Mouse (Mus musculus): ENCODE data around the gene Hcst. TPM values are rescaled to one million over a fixed set of nuclear protein-coding genes. Genes with fewer than 3 reads are reported as not detected.

Hcst gene
- polyA plus RNA-seq, 1 experiment from 2014 or later = 1.2 TPM

DNA sequence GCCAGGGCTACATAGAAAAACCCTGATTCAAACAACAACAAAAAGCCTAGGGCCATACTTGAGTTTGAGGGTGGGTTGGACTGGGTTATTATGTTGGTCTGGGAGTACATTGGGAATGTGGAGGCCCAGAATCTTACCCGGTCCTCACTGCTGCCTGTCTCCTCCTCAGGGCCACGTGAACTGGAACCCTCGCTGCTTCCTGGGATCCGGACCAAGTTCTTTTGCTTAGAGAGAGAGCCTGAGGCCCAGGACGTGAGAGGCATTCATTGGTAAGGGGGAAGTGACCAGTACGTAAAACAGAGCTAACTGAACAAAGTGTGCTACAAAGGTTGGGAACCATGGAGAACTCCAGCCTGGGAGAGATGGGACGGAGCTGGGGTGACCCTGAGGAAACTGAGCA is 30.6 kb upstream of the Hcst start:
- Histone ChIP-seq H3K27ac (no peak overlapping the region), H3K36me3 (no peaks in the 10 kb centered on the region), H3K27me3 (replicated peaks) (peaks cover 27% of the 10 kb centered on the region), H3K9me3 (no peaks in the 10 kb centered on the region), H3K4me2 (replicated peaks) (no peak overlapping the region), H3K4me1 (peaks cover 16% of the 10 kb centered on the region; the same call in 1 of the 2 replicates), H3K4me3 (no peak overlapping the region), H3K9ac (no peak overlapping the region)
- ATAC-seq (ENCODE audit: low FRiP score, low read depth) = no peak
- WGBS = 83% methylated on average over 7 of the region's 7 CpGs

DNA sequence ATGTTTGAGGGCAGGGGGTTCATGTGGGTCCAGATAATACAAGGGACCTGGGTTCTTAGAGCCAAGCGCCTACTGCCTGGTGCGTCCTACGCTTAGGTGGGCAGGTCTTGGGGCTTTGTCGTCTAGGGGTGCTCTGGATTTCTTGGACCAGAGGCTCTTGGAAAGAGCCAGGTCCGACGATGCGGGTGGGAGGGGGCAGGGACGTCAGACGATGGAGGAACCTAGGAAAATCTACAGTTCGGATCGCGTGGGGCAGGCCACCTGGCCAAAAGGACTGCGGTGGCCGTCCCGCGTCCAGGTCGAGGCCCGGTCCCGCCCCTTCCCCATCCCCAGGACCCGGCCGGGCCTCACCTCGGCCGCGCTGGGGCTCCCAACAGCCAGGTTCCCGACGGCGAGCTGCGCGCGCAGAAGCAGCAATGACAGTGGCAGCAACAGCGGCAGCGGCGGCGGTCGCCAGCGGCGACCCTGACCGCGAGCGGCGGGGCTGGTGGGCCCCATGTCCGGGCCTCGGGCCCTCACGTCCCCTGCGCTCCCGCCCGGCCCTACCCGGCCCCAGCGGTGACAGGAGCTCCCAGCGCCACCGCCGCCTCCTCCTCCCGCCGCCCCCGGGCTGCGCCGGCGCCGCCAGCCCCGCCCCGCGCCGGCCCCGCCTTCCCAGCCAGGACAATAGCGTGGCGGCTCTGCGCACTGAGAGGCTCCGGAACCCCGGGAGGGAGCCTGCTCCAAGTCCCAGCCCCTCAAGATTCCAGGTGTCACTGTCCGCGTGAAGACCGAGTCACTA is 25.5 kb upstream of the Hcst start, which contains the start of gene Aplp1:
TSS of gene Aplp1 (minus strand) at position 565 of the 781 bp plus-strand sequence.
- Histone ChIP-seq H3K9me3 (no peaks in the 10 kb centered on the region), H3K27ac (peak within 1 kb of the TSS; percentile 87), H3K4me2 (replicated peaks) (peak within 1 kb of the TSS; percentile 84), H3K4me3 (peak within 1 kb of the TSS; percentile 85), H3K4me1 (peaks cover 24% of the 10 kb centered on the region), H3K27me3 (replicated peaks) (0 out of 2 replicates have a peak, but pooled peaks cover 4% of the 10 kb centered on the region), H3K9ac (peak within 1 kb of the TSS; percentile 96), H3K36me3 (peaks cover 22% of the 10 kb centered on the region)
- peak; percentile 84 for ATAC-seq (ENCODE audit: low FRiP score, low read depth)
- under 1% methylated on average over 72 of the region's 72 CpGs for whole genome bisulfite sequencing

DNA sequence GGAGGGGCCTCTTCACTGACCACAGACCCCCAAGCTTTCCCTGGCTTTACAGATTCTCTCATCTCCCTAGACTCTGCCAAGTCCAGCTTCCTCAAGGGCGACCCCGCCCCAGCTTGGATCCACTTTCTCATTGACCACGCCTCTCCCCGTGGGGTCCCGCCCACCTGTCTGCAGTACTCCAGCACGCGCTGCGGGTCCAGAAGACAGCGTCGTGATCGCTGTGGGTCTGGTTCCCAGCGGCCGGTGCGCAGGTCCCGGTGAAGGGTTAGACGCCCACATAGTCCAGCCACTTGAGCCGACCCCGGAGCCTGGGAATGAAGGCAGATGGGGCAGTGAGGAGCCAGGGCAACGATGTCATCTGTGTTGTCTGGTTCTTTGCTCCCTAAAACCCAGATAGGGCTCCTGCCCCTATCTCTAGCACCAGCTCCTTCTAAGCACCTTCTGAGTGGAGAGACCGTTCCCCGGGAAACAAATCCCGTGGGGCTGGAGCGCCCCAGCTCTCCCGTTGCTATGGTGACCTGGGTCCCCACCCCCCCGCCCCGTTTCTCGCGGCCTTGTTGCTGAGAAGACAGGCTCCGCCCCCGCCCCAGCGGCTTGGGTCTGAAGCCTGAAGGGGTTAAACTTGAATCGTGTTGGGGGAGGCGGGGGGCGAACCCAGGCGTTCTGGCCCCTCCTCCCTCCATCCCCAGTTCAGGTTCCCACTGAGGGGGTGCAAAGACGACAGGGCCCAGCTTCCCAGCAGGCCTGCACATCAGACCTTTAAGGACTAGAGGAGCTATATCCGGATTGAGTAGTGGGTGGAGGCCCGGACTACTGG is 24.7 kb upstream of the Hcst start:
- peak overlapping the region; percentile 87 for H3K27ac ChIP-seq
- H3K4me2 ChIP-seq (replicated peaks) = peak overlapping the region; percentile 84
- H3K9me3 ChIP-seq = no peaks in the 10 kb centered on the region
- under 1% methylated on average over 38 of the region's 38 CpGs for WGBS
- H3K36me3 ChIP-seq = peaks cover 30% of the 10 kb centered on the region
- H3K27me3 ChIP-seq (replicated peaks) = 0 out of 2 replicates have a peak, but pooled peaks cover 4% of the 10 kb centered on the region
- H3K9ac ChIP-seq = peak overlapping the region; percentile 96
- H3K4me3 ChIP-seq = peak overlapping the region; percentile 85
- H3K4me1 ChIP-seq = peaks cover 24% of the 10 kb centered on the region
- ATAC-seq (ENCODE audit: low FRiP score, low read depth) = peak; percentile 58

- H3K36me3 ChIP-seq = peaks cover 36% of the 10 kb centered on the region
- H3K27ac ChIP-seq = no peak overlapping the region
- no peaks in the 10 kb centered on the region for H3K9me3 ChIP-seq
- H3K4me2 ChIP-seq (replicated peaks) = peak overlapping the region; percentile 84
- peak overlapping the region; percentile 85 for H3K4me3 ChIP-seq
- no peak overlapping the region for H3K9ac ChIP-seq
- WGBS = 16% methylated on average over 9 of the region's 9 CpGs
- H3K4me1 ChIP-seq = peaks cover 24% of the 10 kb centered on the region
- H3K27me3 ChIP-seq (replicated peaks) = 0 out of 2 replicates have a peak, but pooled peaks cover 4% of the 10 kb centered on the region
- no peak for ATAC-seq (ENCODE audit: low FRiP score, low read depth)
These were observed 24.0 kb upstream of the Hcst start for GRCm38 (mm10) chr7:30443696-30444095.

- 0 out of 2 replicates have a peak, but pooled peaks cover 15% of the 10 kb centered on the region for H3K27me3 ChIP-seq (replicated peaks)
- no peak for ATAC-seq (ENCODE audit: low FRiP score, low read depth)
- no peak overlapping the region for H3K9ac ChIP-seq
- H3K4me1 ChIP-seq = peaks cover 20% of the 10 kb centered on the region
- no peaks in the 10 kb centered on the region for H3K9me3 ChIP-seq
- peaks cover 63% of the 10 kb centered on the region for H3K36me3 ChIP-seq
- no peak overlapping the region for H3K27ac ChIP-seq
- WGBS = 24% methylated on average over 4 of the region's 5 CpGs
- no peak overlapping the region for H3K4me2 ChIP-seq (replicated peaks)
- H3K4me3 ChIP-seq = no peak overlapping the region
These were observed 21.0 kb upstream of the Hcst start for GRCm38 (mm10) chr7:30440697-30441096.

DNA sequence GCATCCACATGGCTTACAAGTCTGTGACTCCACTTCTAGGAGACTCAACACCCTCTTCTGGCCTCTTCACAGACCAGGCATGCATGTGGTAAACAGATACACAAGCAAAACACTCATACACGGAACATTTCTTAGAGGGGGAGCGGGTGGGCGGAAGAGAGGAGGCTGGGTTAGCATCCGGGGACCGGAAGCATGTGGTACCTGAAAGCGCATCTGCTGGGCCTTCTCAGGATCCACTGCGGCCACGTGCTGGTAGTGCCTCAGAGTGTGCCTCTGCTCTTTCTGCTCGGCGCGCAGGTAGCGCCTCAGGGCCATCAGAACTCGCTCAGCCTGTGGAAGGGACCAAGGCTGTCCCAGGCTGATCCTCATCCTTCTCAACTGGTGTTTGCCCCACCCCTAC is 20.1 kb upstream of the Hcst start:
- ATAC-seq (ENCODE audit: low FRiP score, low read depth) = no peak
- Histone ChIP-seq H3K4me1 (peaks cover 18% of the 10 kb centered on the region), H3K27me3 (replicated peaks) (0 out of 2 replicates have a peak, but pooled peaks cover 11% of the 10 kb centered on the region), H3K9ac (0 out of 2 replicates have a peak overlapping the region, but pooled peaks have one; percentile 30), H3K4me2 (replicated peaks) (no peak overlapping the region), H3K27ac (no peak overlapping the region), H3K9me3 (no peaks in the 10 kb centered on the region), H3K36me3 (peaks cover 72% of the 10 kb centered on the region), H3K4me3 (no peak overlapping the region)
- 79% methylated on average over 13 of the region's 13 CpGs for WGBS

DNA sequence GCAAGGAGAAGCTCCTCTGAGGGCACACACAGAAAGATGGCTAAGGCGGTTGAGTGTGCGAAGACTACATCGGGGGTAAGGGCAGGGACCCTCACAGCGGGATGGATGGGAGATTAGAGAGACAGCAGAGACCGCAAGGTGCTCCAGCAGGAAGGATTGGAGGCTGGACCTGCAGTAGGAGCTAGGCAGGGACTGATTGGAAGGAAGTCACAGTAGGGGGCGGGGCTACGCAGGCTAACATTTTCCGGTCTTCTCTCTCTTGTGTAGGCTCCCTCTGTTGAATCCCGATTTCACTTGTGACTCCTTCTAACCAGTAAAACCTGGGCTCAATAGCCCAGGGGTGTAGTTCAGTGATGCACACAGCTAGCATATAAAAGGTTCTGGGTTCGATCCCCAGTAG is 17.2 kb upstream of the Hcst start:
- H3K36me3 ChIP-seq = peaks cover 67% of the 10 kb centered on the region
- no peak overlapping the region for H3K9ac ChIP-seq
- H3K9me3 ChIP-seq = no peaks in the 10 kb centered on the region
- no peak for ATAC-seq (ENCODE audit: low FRiP score, low read depth)
- 0 out of 2 replicates have a peak, but pooled peaks cover 11% of the 10 kb centered on the region for H3K27me3 ChIP-seq (replicated peaks)
- H3K4me1 ChIP-seq = peaks cover 1% of the 10 kb centered on the region; the same call in 1 of the 2 replicates
- no peak overlapping the region for H3K27ac ChIP-seq
- 16% methylated on average over 10 of the region's 10 CpGs for WGBS
- H3K4me2 ChIP-seq (replicated peaks) = no peak overlapping the region
- H3K4me3 ChIP-seq = no peak overlapping the region

- Histone ChIP-seq H3K4me2 (replicated peaks) (no peak overlapping the region), H3K27ac (no peak overlapping the region), H3K4me1 (no peaks in the 10 kb centered on the region), H3K4me3 (no peak overlapping the region), H3K36me3 (peaks cover 57% of the 10 kb centered on the region), H3K9me3 (no peaks in the 10 kb centered on the region), H3K27me3 (replicated peaks) (0 out of 2 replicates have a peak, but pooled peaks cover 11% of the 10 kb centered on the region), H3K9ac (no peak overlapping the region)
- 47% methylated on average over 9 of the region's 9 CpGs for WGBS
- no peak for ATAC-seq (ENCODE audit: low FRiP score, low read depth)
These were observed 15.5 kb upstream of the Hcst start for GRCm38 (mm10) chr7:30435156-30435555.

DNA sequence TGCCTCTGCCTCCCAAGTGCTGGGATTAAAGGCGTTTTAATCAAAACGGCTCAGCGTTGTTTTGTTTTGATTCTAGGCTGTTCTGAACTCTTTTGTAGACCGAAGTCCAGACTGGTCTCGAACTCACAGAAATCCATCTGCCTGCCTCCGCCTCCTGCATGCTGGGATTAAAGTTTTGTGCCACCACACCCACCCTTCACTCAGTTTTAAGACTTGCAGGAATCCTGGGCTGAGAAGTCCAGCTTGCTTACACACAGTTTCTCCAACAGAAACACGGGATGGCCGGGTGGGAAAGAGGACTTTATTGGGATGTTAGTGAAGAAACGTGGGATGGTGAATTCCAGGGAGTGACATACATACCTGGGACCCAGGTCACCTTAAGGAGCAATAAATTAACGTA is 15.0 kb upstream of the Hcst start:
- H3K36me3 ChIP-seq = peaks cover 53% of the 10 kb centered on the region

DNA sequence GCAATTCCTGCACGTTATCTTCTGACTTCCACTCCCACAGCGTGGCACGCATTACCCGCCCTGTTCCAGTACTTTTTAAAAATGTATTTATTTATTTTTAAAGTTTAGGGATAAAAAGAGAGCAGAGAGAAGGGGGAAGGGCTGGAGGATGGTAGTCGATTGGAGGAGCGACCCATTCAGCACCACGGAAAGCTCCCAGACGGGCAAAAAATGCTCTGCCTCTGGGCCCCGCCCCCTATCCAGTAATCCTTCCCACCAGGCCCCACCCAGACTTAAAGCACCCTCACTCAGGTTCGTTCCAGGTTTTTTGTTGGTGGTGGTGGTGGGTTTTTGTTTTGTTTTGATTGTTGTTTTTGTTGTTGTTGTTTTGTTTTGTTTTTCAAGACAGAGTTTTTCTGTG is 14.6 kb upstream of the Hcst start:
- WGBS = 5% methylated on average over 10 of the region's 10 CpGs

More for the DNA sequence above, 15.0 kb upstream of the Hcst start:
- no peak overlapping the region for H3K9ac ChIP-seq
- H3K27ac ChIP-seq = no peak overlapping the region
- no peak overlapping the region for H3K4me3 ChIP-seq
- 71% methylated on average over 10 of the region's 10 CpGs for WGBS
- no peak overlapping the region for H3K4me2 ChIP-seq (replicated peaks)
- H3K4me1 ChIP-seq = no peaks in the 10 kb centered on the region
- no peak for ATAC-seq (ENCODE audit: low FRiP score, low read depth)
- H3K9me3 ChIP-seq = no peaks in the 10 kb centered on the region
- 0 out of 2 replicates have a peak, but pooled peaks cover 11% of the 10 kb centered on the region for H3K27me3 ChIP-seq (replicated peaks)

GRCm38 (mm10) chr7:30431793-30432192 is 12.1 kb upstream of the Hcst start:
- Histone ChIP-seq H3K4me2 (replicated peaks) (no peak overlapping the region), H3K36me3 (peaks cover 34% of the 10 kb centered on the region), H3K27me3 (replicated peaks) (0 out of 2 replicates have a peak, but pooled peaks cover 9% of the 10 kb centered on the region), H3K9me3 (no peaks in the 10 kb centered on the region), H3K4me1 (no peaks in the 10 kb centered on the region), H3K27ac (no peak overlapping the region), H3K9ac (no peak overlapping the region), H3K4me3 (no peak overlapping the region)
- ATAC-seq (ENCODE audit: low FRiP score, low read depth) = peak; percentile 48; the same call in 1 of the 2 replicates
- WGBS = 20% methylated on average over 3 of the region's 3 CpGs

More for the DNA sequence above, 14.6 kb upstream of the Hcst start:
- H3K9ac ChIP-seq = no peak overlapping the region
- no peak overlapping the region for H3K4me3 ChIP-seq
- H3K36me3 ChIP-seq = peaks cover 48% of the 10 kb centered on the region
- H3K4me1 ChIP-seq = no peaks in the 10 kb centered on the region
- no peak overlapping the region for H3K4me2 ChIP-seq (replicated peaks)
- no peak overlapping the region for H3K27ac ChIP-seq
- no peak for ATAC-seq (ENCODE audit: low FRiP score, low read depth)
- H3K9me3 ChIP-seq = no peaks in the 10 kb centered on the region
- 0 out of 2 replicates have a peak, but pooled peaks cover 11% of the 10 kb centered on the region for H3K27me3 ChIP-seq (replicated peaks)

DNA sequence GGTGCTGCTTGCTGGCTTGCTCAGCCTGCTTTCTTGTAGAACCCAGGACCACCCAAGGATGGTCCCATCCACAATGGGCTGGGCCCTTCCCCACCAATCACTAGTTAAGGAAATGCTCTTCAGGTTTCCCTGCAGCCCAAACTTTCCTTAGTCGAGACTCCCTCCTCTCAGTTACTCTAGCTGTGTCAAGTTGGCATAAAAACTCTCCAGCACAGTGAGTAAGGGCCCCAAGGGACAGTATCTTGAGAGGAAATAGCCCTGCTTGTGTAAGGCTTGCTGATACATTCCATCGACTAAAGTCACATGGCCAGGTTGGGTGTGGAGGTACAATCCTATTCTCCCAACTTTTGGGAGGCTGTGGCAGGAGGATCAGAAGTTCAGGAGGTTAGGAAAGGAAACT is 10.5 kb upstream of the Hcst start:
- Histone ChIP-seq H3K36me3 (peaks cover 18% of the 10 kb centered on the region; the same call in 1 of the 2 replicates), H3K27ac (no peak overlapping the region), H3K4me2 (replicated peaks) (no peak overlapping the region), H3K9me3 (no peaks in the 10 kb centered on the region), H3K9ac (no peak overlapping the region), H3K4me1 (no peaks in the 10 kb centered on the region), H3K27me3 (replicated peaks) (no peaks in the 10 kb centered on the region), H3K4me3 (no peak overlapping the region)
- WGBS = 59% methylated on average over 2 of the region's 2 CpGs
- ATAC-seq (ENCODE audit: low FRiP score, low read depth) = no peak

All from neural tube, embryonic 12.5 days (tissue).